Mouse (Mus musculus): Measurements from ENCODE around the gene Fbxo4.

DNA sequence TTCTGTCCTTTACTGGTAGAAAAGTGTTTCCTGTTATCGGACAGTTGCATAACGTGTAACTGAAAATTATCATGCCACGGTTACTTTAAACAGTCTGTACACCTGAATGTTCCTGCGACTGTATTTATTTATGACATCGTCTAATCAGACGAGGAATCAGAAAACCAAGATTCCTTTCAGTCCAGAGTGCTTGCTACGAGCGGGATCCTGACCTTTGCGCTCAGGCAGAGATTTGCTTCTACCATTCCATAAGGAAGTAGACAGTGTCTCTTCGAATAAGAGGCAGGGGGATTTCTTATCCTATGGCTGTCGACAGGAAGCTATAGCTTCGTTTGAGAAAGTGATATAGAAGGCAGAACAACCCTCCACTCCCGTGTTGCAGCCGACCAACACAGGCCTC, 9.6 kb downstream of the Fbxo4 start:
- TF ChIP-seq MYOD1 (IDR thresholded peaks at IDR 0.05; ENCODE audit: control insufficient read depth, insufficient read length, low read depth) (no peak), CTCF (IDR thresholded peaks at IDR 0.05; ENCODE audit: control insufficient read depth, insufficient read depth, insufficient read length) (no peak)

Data from C2C12 (cell line).